Mouse (Mus musculus): ENCODE data around the gene Slc48a1. TPM values are rescaled to one million over a fixed set of nuclear protein-coding genes. Genes with fewer than 3 reads are reported as not detected.

Gene Slc48a1
- polyA plus RNA-seq, 1 experiment = 117 TPM

- H3K36me3 ChIP-seq (ENCODE audit: control insufficient read depth, insufficient read depth, low read length) = no peaks in the 10 kb centered on the region
- H3K4me1 ChIP-seq (ENCODE audit: control insufficient read depth, insufficient read depth, insufficient read length) = peaks cover 2% of the 10 kb centered on the region; the same call in 1 of the 2 replicates
- H3K27ac ChIP-seq (ENCODE audit: insufficient read depth, low read length) = no peak overlapping the region
- TF ChIP-seq POLR2A (IDR thresholded peaks at IDR 0.05; ENCODE audit: low read depth, low read length) = no peak
- peak; percentile 80; the same call in 1 of the 2 replicates for TF ChIP-seq CTCF (IDR thresholded peaks at IDR 0.05; ENCODE audit: extremely low read depth, insufficient read depth, insufficient read length, insufficient replicate concordance)
- 12% methylated on average over 8 of the region's 8 CpGs for WGBS
- H3K27me3 ChIP-seq (ENCODE audit: control insufficient read depth, insufficient read depth, low read length) = no peaks in the 10 kb centered on the region
- peak in 1 of 2 experiments; percentile 79 for DNase-seq (ENCODE audit: low read depth in 1 of 2, low spot score in 2 of 2)
- no peak overlapping the region for H3K4me3 ChIP-seq (ENCODE audit: extremely low read depth, insufficient read depth, insufficient read length)
Measured at GRCm38 (mm10) chr15:97776514-97776913, 1.8 kb upstream of the Slc48a1 start.

DNA sequence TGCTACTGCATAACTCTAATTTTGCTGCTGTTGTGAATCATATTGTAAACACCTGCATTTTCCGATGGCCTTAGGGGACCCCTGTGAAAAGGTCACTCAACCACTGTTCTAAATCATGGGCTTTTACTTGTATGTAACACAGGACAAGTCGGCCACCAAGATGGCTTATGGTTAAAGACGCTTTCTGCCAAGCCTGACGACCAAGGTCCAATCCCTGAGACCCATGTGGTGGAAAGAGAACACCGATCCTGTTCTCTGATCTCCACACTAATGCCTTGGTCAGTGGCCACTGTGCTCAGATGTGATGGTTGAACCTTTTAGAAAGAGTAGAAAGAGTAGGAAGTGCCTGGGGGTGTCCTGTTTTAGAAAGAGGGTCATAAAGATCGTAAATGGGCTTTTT, 1.4 kb upstream of the Slc48a1 start:
- Histone ChIP-seq H3K27ac (ENCODE audit: insufficient read depth, low read length) (no peak overlapping the region), H3K4me1 (ENCODE audit: control insufficient read depth, insufficient read depth, insufficient read length) (peaks cover 2% of the 10 kb centered on the region; the same call in 1 of the 2 replicates), H3K27me3 (ENCODE audit: control insufficient read depth, insufficient read depth, low read length) (no peaks in the 10 kb centered on the region), H3K36me3 (ENCODE audit: control insufficient read depth, insufficient read depth, low read length) (no peaks in the 10 kb centered on the region), H3K4me3 (ENCODE audit: extremely low read depth, insufficient read depth, insufficient read length) (no peak overlapping the region)
- TF ChIP-seq CTCF (IDR thresholded peaks at IDR 0.05; ENCODE audit: extremely low read depth, insufficient read depth, insufficient read length, insufficient replicate concordance) (no peak), POLR2A (IDR thresholded peaks at IDR 0.05; ENCODE audit: low read depth, low read length) (no peak)
- 86% methylated on average over 6 of the region's 6 CpGs for WGBS
- no peak for DNase-seq (ENCODE audit: low read depth in 1 of 2, low spot score in 2 of 2)

GRCm38 (mm10) chr15:97779576-97779975, 1.3 kb downstream of the Slc48a1 start:
- no peak overlapping the region for H3K27ac ChIP-seq (ENCODE audit: insufficient read depth, low read length)
- no peak for DNase-seq (ENCODE audit: low read depth in 1 of 2, low spot score in 2 of 2)
- no peaks in the 10 kb centered on the region for H3K36me3 ChIP-seq (ENCODE audit: control insufficient read depth, insufficient read depth, low read length)
- 86% methylated on average over 1 of the region's 1 CpGs for WGBS
- no peak overlapping the region for H3K4me3 ChIP-seq (ENCODE audit: extremely low read depth, insufficient read depth, insufficient read length)
- no peaks in the 10 kb centered on the region for H3K27me3 ChIP-seq (ENCODE audit: control insufficient read depth, insufficient read depth, low read length)
- TF ChIP-seq CTCF (IDR thresholded peaks at IDR 0.05; ENCODE audit: extremely low read depth, insufficient read depth, insufficient read length, insufficient replicate concordance) (no peak), POLR2A (IDR thresholded peaks at IDR 0.05; ENCODE audit: low read depth, low read length) (no peak)
- peaks cover 4% of the 10 kb centered on the region; the same call in 1 of the 2 replicates for H3K4me1 ChIP-seq (ENCODE audit: control insufficient read depth, insufficient read depth, insufficient read length)

- Histone ChIP-seq H3K27me3 (ENCODE audit: control insufficient read depth, insufficient read depth, low read length) (no peaks in the 10 kb centered on the region), H3K36me3 (ENCODE audit: control insufficient read depth, insufficient read depth, low read length) (no peaks in the 10 kb centered on the region), H3K4me3 (ENCODE audit: extremely low read depth, insufficient read depth, insufficient read length) (no peak overlapping the region), H3K4me1 (ENCODE audit: control insufficient read depth, insufficient read depth, insufficient read length) (peaks cover 7% of the 10 kb centered on the region; the same call in 1 of the 2 replicates), H3K27ac (ENCODE audit: insufficient read depth, low read length) (no peak overlapping the region; the same call in 1 of the 2 replicates)
- WGBS = 50% methylated on average over 12 of the region's 12 CpGs
- DNase-seq (ENCODE audit: low read depth in 1 of 2, low spot score in 2 of 2) = no peak
- TF ChIP-seq CTCF (IDR thresholded peaks at IDR 0.05; ENCODE audit: extremely low read depth, insufficient read depth, insufficient read length, insufficient replicate concordance) = no peak
- TF ChIP-seq POLR2A (IDR thresholded peaks at IDR 0.05; ENCODE audit: low read depth, low read length) = no peak
Measured at GRCm38 (mm10) chr15:97780611-97781031, 2.3 kb downstream of the Slc48a1 start.

GRCm38 (mm10) chr15:97781961-97782748, 3.8 kb downstream of the Slc48a1 start:
- H3K4me1 ChIP-seq (ENCODE audit: control insufficient read depth, insufficient read depth, insufficient read length) = peaks cover 7% of the 10 kb centered on the region; the same call in 1 of the 2 replicates
- H3K4me3 ChIP-seq (ENCODE audit: extremely low read depth, insufficient read depth, insufficient read length) = no peak overlapping the region
- 0 out of 2 replicates have a peak overlapping the region, but pooled peaks have one; percentile 32 for H3K27ac ChIP-seq (ENCODE audit: insufficient read depth, low read length)
- DNase-seq (ENCODE audit: low read depth in 1 of 2, low spot score in 2 of 2) = no peak
- no peaks in the 10 kb centered on the region for H3K27me3 ChIP-seq (ENCODE audit: control insufficient read depth, insufficient read depth, low read length)
- H3K36me3 ChIP-seq (ENCODE audit: control insufficient read depth, insufficient read depth, low read length) = no peaks in the 10 kb centered on the region
- TF ChIP-seq CTCF (IDR thresholded peaks at IDR 0.05; ENCODE audit: extremely low read depth, insufficient read depth, insufficient read length, insufficient replicate concordance) (no peak), POLR2A (IDR thresholded peaks at IDR 0.05; ENCODE audit: low read depth, low read length) (no peak)
- 77% methylated on average over 24 of the region's 24 CpGs for WGBS

- Histone ChIP-seq H3K4me3 (ENCODE audit: extremely low read depth, insufficient read depth, insufficient read length) (peak overlapping the region; percentile 22; the same call in 1 of the 2 replicates), H3K36me3 (ENCODE audit: control insufficient read depth, insufficient read depth, low read length) (no peaks in the 10 kb centered on the region), H3K27me3 (ENCODE audit: control insufficient read depth, insufficient read depth, low read length) (no peaks in the 10 kb centered on the region), H3K27ac (ENCODE audit: insufficient read depth, low read length) (no peak overlapping the region), H3K4me1 (ENCODE audit: control insufficient read depth, insufficient read depth, insufficient read length) (peaks cover 7% of the 10 kb centered on the region; the same call in 1 of the 2 replicates)
- WGBS = 14% methylated on average over 9 of the region's 9 CpGs
- TF ChIP-seq POLR2A (IDR thresholded peaks at IDR 0.05; ENCODE audit: low read depth, low read length) = no peak
- TF ChIP-seq CTCF (IDR thresholded peaks at IDR 0.05; ENCODE audit: extremely low read depth, insufficient read depth, insufficient read length, insufficient replicate concordance) = peak; percentile 79; the same call in 1 of the 2 replicates
- peak; percentile 40 to 82 for DNase-seq (ENCODE audit: low read depth in 1 of 2, low spot score in 2 of 2)
Measured at GRCm38 (mm10) chr15:97782749-97783105, 4.4 kb downstream of the Slc48a1 start.
